Mouse (Mus musculus) gastrocnemius, postnatal 4 days (tissue): ENCODE measurements around the gene Frmd4a. TPM values are rescaled to one million over a fixed set of nuclear protein-coding genes. Genes with fewer than 3 reads are reported as not detected.

Experiments
- DNase-seq, 2 experiments: peaks; one replicate each; pipeline ENCODE4 v3.0.0; 2021 to 2022; ENCODE audit warnings: low spot score in 2 of 2, mixed read lengths in 2 of 2
- total RNA-seq, 2 experiments: library from RNA; stranded (reverse); gene quantifications; 2 replicates each; pipeline ENCODE4 v1.2.3; 2021

Frmd4a gene
- total RNA-seq, 2 experiments from 2014 or later: 32.9 to 38.0 TPM

GRCm38 (mm10) chr2:4651500-4652285 lies 634.2 kb downstream of the Frmd4a start, which contains the start of gene Prpf18:
Gene Prpf18, minus strand, starts transcription at chr2:4652113.
- DNase-seq: peak; percentile 77 to 89

DNA sequence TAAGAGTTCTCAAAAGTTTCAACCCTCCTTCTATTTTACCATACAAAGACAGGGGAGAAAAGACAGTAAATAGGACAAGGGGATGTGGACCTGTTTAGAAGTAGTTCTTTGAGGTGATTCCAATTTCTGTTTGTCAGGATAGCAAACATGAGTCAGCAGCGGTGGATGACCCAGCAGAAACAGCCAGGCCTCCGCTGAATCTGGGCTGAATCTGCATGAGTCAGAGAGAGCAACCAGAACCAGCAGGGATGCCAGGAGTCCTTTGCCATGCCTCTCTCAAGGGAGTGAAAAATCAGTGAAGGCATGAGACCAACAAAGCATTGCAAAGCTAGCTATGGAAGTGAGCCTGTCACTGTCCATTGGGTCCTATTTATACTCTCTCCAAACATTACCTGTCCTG lies 643.2 kb downstream of the Frmd4a start:
- DNase-seq: no peak
